Mouse (Mus musculus) liver, embryonic 11.5 days (tissue): ENCODE data around the gene Trappc5. TPM values are rescaled to one million over a fixed set of nuclear protein-coding genes. Genes with fewer than 3 reads are reported as not detected.
A peak's percentile ranks its signal among the peaks of the same experiment; 100 is the strongest.

Experiments used
- ATAC-seq: fragments of 200-750 bp; cut with Nextera tagmentation; replicated peaks from 2 replicates; pipeline ENCODE4 v1.8.0; 2017; ENCODE audit warnings: moderate number of reproducible peaks, mild to moderate bottlenecking, moderate TSS enrichment, moderate library complexity; ENCODE audit not compliant: low FRiP score
- DNase-seq: peaks from one replicate; pipeline ENCODE4 v3.0.0-alpha.2; 2017; ENCODE audit warnings: low spot score
- H3K27ac ChIP-seq: fragments of 300-500 bp; sonication (generic); 2 replicates; pipeline ENCODE4 v1.5.1; 2014; ENCODE audit warnings: mild to moderate bottlenecking, low read depth, low read length, control low read depth
- H3K27me3 ChIP-seq: fragments of 300-500 bp; sonication (generic); replicated peaks from 2 replicates; pipeline ENCODE4 v1.6.1; 2014; ENCODE audit warnings: low read length, mixed read lengths; ENCODE audit not compliant: control insufficient read depth, insufficient read depth
- H3K36me3 ChIP-seq: fragments of 300-500 bp; sonication (generic); 2 replicates; pipeline ENCODE4 v1.6.1; 2014; ENCODE audit warnings: mild to moderate bottlenecking, low read length, moderate library complexity, mixed read lengths; ENCODE audit not compliant: control insufficient read depth, insufficient read depth
- H3K4me1 ChIP-seq: fragments of 300-500 bp; sonication (generic); replicated peaks from 2 replicates; pipeline ENCODE4 v1.6.1; 2014; ENCODE audit warnings: low read length, mixed read lengths; ENCODE audit not compliant: control insufficient read depth, insufficient read depth
- H3K4me2 ChIP-seq: fragments of 300-500 bp; sonication (generic); 2 replicates; pipeline ENCODE4 v1.6.1; 2014; ENCODE audit warnings: mild to moderate bottlenecking, control low read depth, moderate library complexity
- H3K4me3 ChIP-seq: fragments of 300-500 bp; sonication (generic); 2 replicates; pipeline ENCODE4 v1.5.1; 2014; ENCODE audit warnings: low read depth, low read length, control low read depth
- H3K9ac ChIP-seq: fragments of 300-500 bp; sonication (generic); 2 replicates; pipeline ENCODE4 v1.6.1; 2014; ENCODE audit warnings: low read depth, low read length, control low read depth
- H3K9me3 ChIP-seq: fragments of 300-500 bp; sonication (generic); 2 replicates; pipeline ENCODE4 v1.6.1; 2016; ENCODE audit warnings: low read length, inconsistent platforms, mixed read lengths; ENCODE audit not compliant: control insufficient read depth
- WGBS: fragments of 180-500 bp; shearing (Covaris S2); extraction: QIAGEN DNeasy Blood & Tissue Kit; methylation state at CpG from one replicate; pipeline ENCODE4 v1.1.7; 2014; 5-methylcytosine and 5-hydroxymethylcytosine counted together
- polyA plus RNA-seq: library from polyadenylated mRNA; unstranded; fragments of >200 nt; fragmentation: Nextera tagmentation; extraction: Ambion mirVana; gene quantifications from 2 replicates; pipeline ENCODE4 v1.2.1, GENCODE M21; 2014

Gene Trappc5
- polyA plus RNA-seq, 1 experiment from 2014 or later: 31.6 TPM

- Histone ChIP-seq H3K4me1 (no peaks in the 10 kb centered on the region), H3K9me3 (no peaks in the 10 kb centered on the region), H3K27ac (no peak overlapping the region), H3K4me3 (no peak overlapping the region), H3K27me3 (no peaks in the 10 kb centered on the region), H3K4me2 (no peak overlapping the region), H3K9ac (no peak overlapping the region), H3K36me3 (no peaks in the 10 kb centered on the region)
- ATAC-seq: no peak
- WGBS: 63% methylated on average over 2 of the region's 2 CpGs
- DNase-seq: no peak
Measured at GRCm38 (mm10) chr8:3648268-3648667, 27.8 kb upstream of the Trappc5 start.

GRCm38 (mm10) chr8:3648990-3649389 lies 27.1 kb upstream of the Trappc5 start:
- ATAC-seq: 0 out of 2 replicates have a peak, but pooled peaks have one; percentile 27
- no peaks in the 10 kb centered on the region for H3K9me3 ChIP-seq
- H3K36me3 ChIP-seq: no peaks in the 10 kb centered on the region
- WGBS: 45% methylated on average over 1 of the region's 1 CpGs
- H3K4me2 ChIP-seq: peak overlapping the region; percentile 11; the same call in 1 of the 2 replicates
- no peak overlapping the region for H3K4me3 ChIP-seq
- H3K9ac ChIP-seq: no peak overlapping the region
- no peak overlapping the region for H3K27ac ChIP-seq
- H3K4me1 ChIP-seq: no peaks in the 10 kb centered on the region
- no peak for DNase-seq
- no peaks in the 10 kb centered on the region for H3K27me3 ChIP-seq

DNA sequence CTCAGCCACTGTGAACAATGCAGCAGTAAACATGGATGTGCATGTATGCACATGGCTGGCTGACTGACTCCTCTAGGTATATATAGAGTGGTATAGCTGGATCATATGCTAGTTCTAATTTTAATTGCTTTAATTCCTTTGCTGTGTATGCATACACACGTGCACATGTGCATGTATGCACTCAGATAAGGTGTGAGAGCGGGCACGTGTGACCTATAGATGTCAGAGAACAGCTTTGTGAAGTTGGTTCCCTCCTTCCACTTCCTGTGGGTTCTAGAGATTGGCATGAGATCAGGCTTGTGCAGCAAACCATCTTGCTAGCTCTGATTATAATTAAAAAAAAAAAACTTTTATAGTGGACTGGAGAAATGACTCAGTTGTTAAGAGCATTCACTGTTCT lies 23.3 kb upstream of the Trappc5 start:
- WGBS: 49% methylated on average over 3 of the region's 3 CpGs
- no peaks in the 10 kb centered on the region for H3K4me1 ChIP-seq
- DNase-seq (no peak), ATAC-seq (no peak)
- no peak overlapping the region for H3K9ac ChIP-seq
- no peak overlapping the region for H3K4me2 ChIP-seq
- no peak overlapping the region for H3K27ac ChIP-seq
- no peaks in the 10 kb centered on the region for H3K27me3 ChIP-seq
- H3K9me3 ChIP-seq: no peaks in the 10 kb centered on the region
- no peak overlapping the region for H3K4me3 ChIP-seq
- H3K36me3 ChIP-seq: no peaks in the 10 kb centered on the region

- ATAC-seq: no peak
- Histone ChIP-seq H3K4me2 (no peak overlapping the region), H3K4me1 (no peaks in the 10 kb centered on the region)
Measured at GRCm38 (mm10) chr8:3654726-3655508, 21.2 kb upstream of the Trappc5 start.

DNA sequence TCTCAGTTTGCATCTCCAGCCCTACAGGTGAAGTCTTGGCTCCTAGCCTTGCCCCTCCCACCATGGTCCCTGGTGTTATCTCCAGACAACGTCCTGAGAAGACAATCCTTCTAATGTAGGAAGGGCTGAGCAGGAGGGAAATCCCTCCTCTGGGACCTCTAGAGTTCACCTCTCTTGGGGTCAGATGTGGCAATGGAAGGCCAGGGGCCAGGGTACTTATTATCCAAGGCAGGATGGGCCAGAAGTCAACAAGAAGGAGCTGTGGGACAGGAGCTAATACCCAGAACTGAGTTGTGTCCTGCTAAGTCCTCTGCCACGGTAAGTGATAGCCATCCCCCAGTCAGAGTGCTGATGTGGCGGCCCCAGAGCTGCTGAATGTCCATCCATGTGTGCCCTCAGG lies 20.6 kb upstream of the Trappc5 start, which contains the start of gene Retn:
TSS of gene Retn (plus strand) at position 245 of the 400 bp plus-strand sequence.
- Histone ChIP-seq H3K9ac (no peak within 1 kb of the TSS), H3K36me3 (no peaks in the 10 kb centered on the region), H3K4me1 (no peaks in the 10 kb centered on the region), H3K27me3 (no peaks in the 10 kb centered on the region), H3K4me2 (no peak within 1 kb of the TSS), H3K27ac (no peak within 1 kb of the TSS), H3K9me3 (no peaks in the 10 kb centered on the region), H3K4me3 (no peak within 1 kb of the TSS)
- ATAC-seq (no peak), DNase-seq (no peak)
- WGBS: 59% methylated on average over 3 of the region's 3 CpGs

More at GRCm38 (mm10) chr8:3654726-3655508, 21.2 kb upstream of the Trappc5 start:
- 72% methylated on average over 11 of the region's 11 CpGs for WGBS
- no peaks in the 10 kb centered on the region for H3K27me3 ChIP-seq
- H3K4me3 ChIP-seq: no peak overlapping the region
- no peaks in the 10 kb centered on the region for H3K36me3 ChIP-seq
- DNase-seq: no peak
- H3K27ac ChIP-seq: no peak overlapping the region
- H3K9me3 ChIP-seq: no peaks in the 10 kb centered on the region
- H3K9ac ChIP-seq: no peak overlapping the region

GRCm38 (mm10) chr8:3656725-3657381 lies 19.2 kb upstream of the Trappc5 start:
- Histone ChIP-seq H3K4me2 (no peak overlapping the region), H3K27me3 (no peaks in the 10 kb centered on the region), H3K9ac (no peak overlapping the region), H3K4me1 (no peaks in the 10 kb centered on the region), H3K4me3 (no peak overlapping the region), H3K36me3 (no peaks in the 10 kb centered on the region), H3K9me3 (no peaks in the 10 kb centered on the region), H3K27ac (no peak overlapping the region)
- no peak for ATAC-seq
- 23% methylated on average over 7 of the region's 7 CpGs for WGBS
- no peak for DNase-seq

DNA sequence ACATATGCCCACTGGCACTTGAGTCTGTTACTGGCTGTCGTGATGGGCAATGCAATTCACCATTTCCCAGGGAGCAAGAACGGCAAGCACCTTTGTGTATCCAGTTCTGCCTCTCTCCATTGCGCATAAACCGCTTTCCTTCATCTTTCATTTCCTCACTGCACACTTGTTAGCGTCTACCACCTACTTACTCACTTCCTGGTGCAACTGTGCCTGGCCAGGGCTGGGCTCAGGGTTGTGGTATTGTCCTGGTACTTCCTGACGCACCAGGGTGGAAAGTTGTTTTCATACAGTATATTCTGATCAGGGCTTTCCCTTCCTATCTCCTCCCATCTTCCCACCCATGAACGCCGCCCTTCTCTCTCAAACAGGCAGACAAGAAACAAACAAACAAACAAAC lies 15.2 kb upstream of the Trappc5 start:
- WGBS: 65% methylated on average over 8 of the region's 8 CpGs
- H3K4me1 ChIP-seq: no peaks in the 10 kb centered on the region
- H3K27ac ChIP-seq: no peak overlapping the region
- no peaks in the 10 kb centered on the region for H3K27me3 ChIP-seq
- no peaks in the 10 kb centered on the region for H3K36me3 ChIP-seq
- H3K9me3 ChIP-seq: no peaks in the 10 kb centered on the region
- no peak overlapping the region for H3K4me2 ChIP-seq
- no peak overlapping the region for H3K9ac ChIP-seq
- no peak overlapping the region for H3K4me3 ChIP-seq
- DNase-seq (no peak), ATAC-seq (no peak)

GRCm38 (mm10) chr8:3664405-3664804 lies 11.7 kb upstream of the Trappc5 start:
- no peaks in the 10 kb centered on the region for H3K9me3 ChIP-seq
- H3K36me3 ChIP-seq: no peaks in the 10 kb centered on the region
- no peak overlapping the region for H3K4me2 ChIP-seq
- DNase-seq (no peak), ATAC-seq (no peak)
- H3K4me1 ChIP-seq: no peaks in the 10 kb centered on the region
- no peak overlapping the region for H3K27ac ChIP-seq
- no peak overlapping the region for H3K4me3 ChIP-seq
- no peak overlapping the region for H3K9ac ChIP-seq
- WGBS: 51% methylated on average over 5 of the region's 5 CpGs
- no peaks in the 10 kb centered on the region for H3K27me3 ChIP-seq

- 60% methylated on average over 6 of the region's 6 CpGs for WGBS
- ATAC-seq (no peak), DNase-seq (no peak)
- H3K27ac ChIP-seq: no peak within 1 kb of the TSS
- H3K4me1 ChIP-seq: no peaks in the 10 kb centered on the region
- no peak within 1 kb of the TSS for H3K4me2 ChIP-seq
- H3K36me3 ChIP-seq: no peaks in the 10 kb centered on the region
- H3K27me3 ChIP-seq: no peaks in the 10 kb centered on the region
- H3K9me3 ChIP-seq: no peaks in the 10 kb centered on the region
- H3K9ac ChIP-seq: no peak within 1 kb of the TSS
- no peak within 1 kb of the TSS for H3K4me3 ChIP-seq
Measured at GRCm38 (mm10) chr8:3665507-3665906, 10.6 kb upstream of the Trappc5 start, which contains the start of gene Mcemp1. Gene Mcemp1, plus strand, starts transcription at chr8:3665754.
